Mouse (Mus musculus) stomach, postnatal 0 days (tissue): ENCODE measurements at regions not wholly inside any gene's neighbourhood (a gene's known extent, or its start where the extent isn't known, plus 50 kb on each side); places are given as distances from the start of the nearest gene placed in this dataset.

Source experiments
- ATAC-seq: fragments of 200-750 bp; cut with Nextera tagmentation; 2 replicates; pipeline ENCODE4 v1.8.0; 2017; ENCODE audit not compliant: low FRiP score, low TSS enrichment
- DNase-seq: peaks from one replicate; pipeline ENCODE4 v3.0.0-alpha.2; 2016; ENCODE audit warnings: low spot score
- H3K27ac ChIP-seq: fragments of 300-500 bp; sonication (generic); replicated peaks from 2 replicates; pipeline ENCODE4 v1.5.1; 2014; ENCODE audit warnings: mild to moderate bottlenecking, control low read depth
- H3K27me3 ChIP-seq: fragments of 300-500 bp; sonication (generic); 2 replicates; pipeline ENCODE4 v1.6.1; 2014; ENCODE audit warnings: low read length; ENCODE audit not compliant: control insufficient read depth, insufficient read depth
- H3K36me3 ChIP-seq: fragments of 300-500 bp; sonication (generic); 2 replicates; pipeline ENCODE4 v1.6.1; 2014; ENCODE audit warnings: low read length, mixed read lengths; ENCODE audit not compliant: control insufficient read depth, insufficient read depth
- H3K4me1 ChIP-seq: fragments of 300-500 bp; sonication (generic); replicated peaks from 2 replicates; pipeline ENCODE4 v1.6.1; 2014; ENCODE audit warnings: antibody characterized with exemption; ENCODE audit not compliant: control insufficient read depth, insufficient read depth
- H3K4me2 ChIP-seq: fragments of 300-500 bp; sonication (generic); replicated peaks from 2 replicates; pipeline ENCODE4 v1.6.1; 2014; ENCODE audit warnings: low read depth, mild to moderate bottlenecking, control low read depth, moderate library complexity
- H3K4me3 ChIP-seq: fragments of 300-500 bp; sonication (generic); 2 replicates; pipeline ENCODE4 v1.5.1; 2014; ENCODE audit warnings: low read depth, low read length, control low read depth
- H3K9ac ChIP-seq: fragments of 300-500 bp; sonication (generic); 2 replicates; pipeline ENCODE4 v1.6.1; 2014; ENCODE audit warnings: mild to moderate bottlenecking, low read length, control low read depth, mixed read lengths
- H3K9me3 ChIP-seq: fragments of 300-500 bp; sonication (generic); 2 replicates; pipeline ENCODE4 v1.6.1; 2016; ENCODE audit warnings: low read length; ENCODE audit not compliant: control insufficient read depth
- CTCF ChIP-seq: IDR thresholded peaks from 2 replicates; pipeline ENCODE4 v1.5.1; 2016; ENCODE audit warnings: antibody characterized with exemption, low read depth, mild to moderate bottlenecking, moderate library complexity
- EP300 ChIP-seq: optimal IDR thresholded peaks from 2 replicates; pipeline ENCODE3; 2016; ENCODE audit warnings: antibody characterized with exemption
- WGBS: fragments of 180-500 bp; shearing (Covaris S2); extraction: QIAGEN DNeasy Blood & Tissue Kit; methylation state at CpG from one replicate; pipeline ENCODE4 v1.1.7; 2014; 5-methylcytosine and 5-hydroxymethylcytosine counted together

DNA sequence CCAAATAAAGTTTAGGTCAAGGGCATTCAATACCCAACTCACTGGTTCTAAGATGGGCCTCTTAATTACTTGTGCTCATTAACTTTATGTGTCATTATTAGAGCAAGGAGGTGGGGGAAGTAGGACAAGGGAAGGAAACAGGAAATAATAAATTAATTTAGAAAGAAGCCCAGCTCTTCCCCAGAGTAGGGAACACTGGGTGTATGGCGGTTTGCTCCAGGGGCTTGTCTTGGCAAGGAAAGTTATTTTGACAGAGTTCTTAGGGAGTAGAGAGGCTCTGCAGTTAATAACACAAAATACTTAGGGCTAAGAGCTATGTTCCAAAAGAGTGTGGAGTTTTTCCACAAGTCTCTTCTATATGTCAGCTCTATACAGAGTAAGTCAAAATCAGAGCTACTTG lies 135.0 kb upstream of the Lef1 start:
- Histone ChIP-seq H3K27ac (no peak overlapping the region), H3K27me3 (no peaks in the 10 kb centered on the region), H3K9ac (no peak overlapping the region), H3K4me2 (no peak overlapping the region), H3K4me3 (no peak overlapping the region), H3K4me1 (no peaks in the 10 kb centered on the region), H3K9me3 (no peaks in the 10 kb centered on the region), H3K36me3 (no peaks in the 10 kb centered on the region)
- ATAC-seq, result no peak
- TF ChIP-seq EP300, result no peak
- TF ChIP-seq CTCF, result no peak
- 45% methylated on average over 1 of the region's 1 CpGs for WGBS
- no peak for DNase-seq

DNA sequence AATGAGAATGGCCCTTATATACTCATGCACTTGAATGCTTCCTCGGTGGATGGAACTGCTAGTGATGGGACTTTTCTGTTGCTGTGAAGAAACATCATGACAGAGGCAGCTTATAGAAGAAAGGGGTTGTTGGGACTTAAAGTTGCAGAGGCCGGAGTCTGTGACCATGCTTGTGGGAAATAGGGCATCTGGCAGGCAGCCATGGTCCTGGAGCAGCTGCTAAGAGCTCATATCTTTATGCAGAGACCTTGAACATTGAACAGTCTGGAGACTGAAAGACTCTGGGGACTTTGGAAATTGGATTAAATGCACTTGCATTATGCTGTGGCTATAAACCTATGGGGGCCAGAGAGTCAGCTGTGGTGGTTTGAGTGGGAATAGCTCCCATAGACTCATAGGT lies 138.1 kb upstream of the Lef1 start:
- H3K4me2 ChIP-seq, result no peak overlapping the region
- DNase-seq (no peak), ATAC-seq (no peak)
- H3K4me1 ChIP-seq, result no peaks in the 10 kb centered on the region
- no peak overlapping the region for H3K27ac ChIP-seq
- no peak overlapping the region for H3K4me3 ChIP-seq
- no peaks in the 10 kb centered on the region for H3K36me3 ChIP-seq
- TF ChIP-seq CTCF (no peak), EP300 (no peak)
- WGBS, result 71% methylated on average over 2 of the region's 2 CpGs
- no peaks in the 10 kb centered on the region for H3K9me3 ChIP-seq
- H3K9ac ChIP-seq, result no peak overlapping the region
- H3K27me3 ChIP-seq, result no peaks in the 10 kb centered on the region

- H3K4me2 ChIP-seq, result no peak overlapping the region
- H3K4me1 ChIP-seq, result no peaks in the 10 kb centered on the region
- H3K4me3 ChIP-seq, result no peak overlapping the region
- no peaks in the 10 kb centered on the region for H3K36me3 ChIP-seq
- no peak overlapping the region for H3K9ac ChIP-seq
- 67% methylated on average over 3 of the region's 3 CpGs for WGBS
- TF ChIP-seq EP300 (no peak), CTCF (no peak)
- H3K9me3 ChIP-seq, result no peaks in the 10 kb centered on the region
- H3K27ac ChIP-seq, result no peak overlapping the region
- DNase-seq, result no peak
- H3K27me3 ChIP-seq, result no peaks in the 10 kb centered on the region
- ATAC-seq, result no peak
Measured at GRCm38 (mm10) chr3:130965275-130965674, 145.0 kb upstream of the Lef1 start.

GRCm38 (mm10) chr3:130964088-130964487 lies 146.2 kb upstream of the Lef1 start:
- no peak for DNase-seq
- Histone ChIP-seq H3K4me1 (no peaks in the 10 kb centered on the region), H3K36me3 (no peaks in the 10 kb centered on the region), H3K9me3 (no peaks in the 10 kb centered on the region), H3K27me3 (no peaks in the 10 kb centered on the region), H3K4me3 (no peak overlapping the region), H3K9ac (no peak overlapping the region), H3K4me2 (no peak overlapping the region), H3K27ac (no peak overlapping the region)
- ATAC-seq, result no peak
- TF ChIP-seq EP300 (no peak), CTCF (no peak)
- WGBS, result 87% methylated on average over 6 of the region's 6 CpGs

GRCm38 (mm10) chr3:130963625-130964024 lies 146.6 kb upstream of the Lef1 start:
- Histone ChIP-seq H3K9ac (no peak overlapping the region), H3K27me3 (no peaks in the 10 kb centered on the region), H3K4me3 (no peak overlapping the region), H3K4me1 (no peaks in the 10 kb centered on the region), H3K27ac (no peak overlapping the region), H3K9me3 (no peaks in the 10 kb centered on the region), H3K36me3 (no peaks in the 10 kb centered on the region), H3K4me2 (peak overlapping the region; percentile 23; the same call in 1 of the 2 replicates)
- TF ChIP-seq CTCF (no peak), EP300 (no peak)
- WGBS, result 35% methylated on average over 11 of the region's 11 CpGs
- DNase-seq (no peak), ATAC-seq (no peak)

- ATAC-seq (no peak), DNase-seq (no peak)
- no peaks in the 10 kb centered on the region for H3K36me3 ChIP-seq
- no peak overlapping the region for H3K27ac ChIP-seq
- 77% methylated on average over 12 of the region's 12 CpGs for WGBS
- H3K9ac ChIP-seq, result no peak overlapping the region
- H3K27me3 ChIP-seq, result no peaks in the 10 kb centered on the region
- H3K4me3 ChIP-seq, result no peak overlapping the region
- H3K4me1 ChIP-seq, result no peaks in the 10 kb centered on the region
- no peaks in the 10 kb centered on the region for H3K9me3 ChIP-seq
- TF ChIP-seq EP300 (no peak), CTCF (no peak)
- no peak overlapping the region for H3K4me2 ChIP-seq
Measured at GRCm38 (mm10) chr3:130962701-130963472, 147.4 kb upstream of the Lef1 start.
